Mouse (Mus musculus) forebrain, postnatal 0 days (tissue): ENCODE results near the gene Fignl2. TPM values are rescaled to one million over a fixed set of nuclear protein-coding genes. Genes with fewer than 3 reads are reported as not detected.
"Not testable (repeated sequence)": the region's sequence is repeated elsewhere in the genome, so short reads cannot be mapped to it uniquely, and the experiment has no call there.

Source experiments
- ATAC-seq: fragments of 200-750 bp; cut with Nextera tagmentation; 2 replicates; pipeline ENCODE4 v1.8.0; 2017; ENCODE audit warnings: mild to moderate bottlenecking, moderate library complexity
- DNase-seq: peaks from one replicate; pipeline ENCODE4 v3.0.0-alpha.2; 2015
- H3K27ac ChIP-seq: fragments of 300-500 bp; sonication (generic); 2 replicates; pipeline ENCODE4 v1.5.1; 2014; ENCODE audit warnings: low read depth, mild to moderate bottlenecking, antibody characterized with exemption, low read length, moderate library complexity, mixed read lengths
- H3K27me3 ChIP-seq: fragments of 300-500 bp; sonication (generic); 2 replicates; pipeline ENCODE4 v1.6.1; 2014; ENCODE audit warnings: mild to moderate bottlenecking, low read length, mixed read lengths; ENCODE audit not compliant: insufficient read depth
- H3K36me3 ChIP-seq: fragments of 300-500 bp; sonication (generic); 2 replicates; pipeline ENCODE4 v1.6.1; 2014; ENCODE audit warnings: mild to moderate bottlenecking, moderate library complexity; ENCODE audit not compliant: insufficient read depth
- H3K4me1 ChIP-seq: fragments of 300-500 bp; sonication (generic); 2 replicates; pipeline ENCODE4 v1.6.1; 2014; ENCODE audit warnings: antibody characterized with exemption; ENCODE audit not compliant: insufficient read depth
- H3K4me2 ChIP-seq: fragments of 300-500 bp; sonication (generic); 2 replicates; pipeline ENCODE4 v1.6.1; 2014; ENCODE audit warnings: low read depth, mild to moderate bottlenecking, moderate library complexity
- H3K4me3 ChIP-seq: fragments of 300-500 bp; sonication (generic); 2 replicates; pipeline ENCODE4 v1.5.1; 2014; ENCODE audit warnings: low read depth, low read length, mixed read lengths
- H3K9ac ChIP-seq: fragments of 300-500 bp; sonication (generic); 2 replicates; pipeline ENCODE4 v1.6.1; 2014; ENCODE audit warnings: mild to moderate bottlenecking
- H3K9me3 ChIP-seq: fragments of 300-500 bp; sonication (generic); 2 replicates; pipeline ENCODE4 v1.6.1; 2016; ENCODE audit warnings: low read length
- CTCF ChIP-seq: sonication (generic); IDR thresholded peaks from 2 replicates; pipeline ENCODE4 v1.5.1; 2016; ENCODE audit warnings: antibody characterized with exemption, control low read depth, low read depth
- WGBS: fragments of 180-500 bp; shearing (Covaris S2); extraction: QIAGEN DNeasy Blood & Tissue Kit; methylation state at CpG from one replicate; pipeline ENCODE4 v1.1.7; 2014; 5-methylcytosine and 5-hydroxymethylcytosine counted together
- polyA plus RNA-seq: library from polyadenylated mRNA; unstranded; fragments of >200 nt; fragmentation: Nextera tagmentation; extraction: Ambion mirVana; gene quantifications from 2 replicates; pipeline ENCODE4 v1.2.1, GENCODE M21; 2015
- total RNA-seq: library from RNA; depleted of rRNA; stranded (reverse); fragments of >200 nt; gene quantifications from 2 replicates; pipeline ENCODE4 v1.2.3, GENCODE M21; 2014

Gene Fignl2
- total and polyA plus RNA-seq, 2 experiments from 2014 or later, result 0.06 to 1.3 TPM

GRCm38 (mm10) chr15:101118399-101119125 lies 40.2 kb upstream of the Fignl2 start:
- H3K36me3 ChIP-seq, result no peaks in the 10 kb centered on the region
- H3K4me2 ChIP-seq, result no peak overlapping the region
- no peak overlapping the region for H3K9ac ChIP-seq
- no peaks in the 10 kb centered on the region for H3K9me3 ChIP-seq
- DNase-seq (no peak), ATAC-seq (no peak)
- peak; percentile 50 for TF ChIP-seq CTCF
- no peak overlapping the region for H3K4me3 ChIP-seq
- H3K4me1 ChIP-seq, result no peaks in the 10 kb centered on the region
- WGBS, result 73% methylated on average over 14 of the region's 14 CpGs
- no peak overlapping the region for H3K27ac ChIP-seq
- H3K27me3 ChIP-seq, result no peaks in the 10 kb centered on the region

DNA sequence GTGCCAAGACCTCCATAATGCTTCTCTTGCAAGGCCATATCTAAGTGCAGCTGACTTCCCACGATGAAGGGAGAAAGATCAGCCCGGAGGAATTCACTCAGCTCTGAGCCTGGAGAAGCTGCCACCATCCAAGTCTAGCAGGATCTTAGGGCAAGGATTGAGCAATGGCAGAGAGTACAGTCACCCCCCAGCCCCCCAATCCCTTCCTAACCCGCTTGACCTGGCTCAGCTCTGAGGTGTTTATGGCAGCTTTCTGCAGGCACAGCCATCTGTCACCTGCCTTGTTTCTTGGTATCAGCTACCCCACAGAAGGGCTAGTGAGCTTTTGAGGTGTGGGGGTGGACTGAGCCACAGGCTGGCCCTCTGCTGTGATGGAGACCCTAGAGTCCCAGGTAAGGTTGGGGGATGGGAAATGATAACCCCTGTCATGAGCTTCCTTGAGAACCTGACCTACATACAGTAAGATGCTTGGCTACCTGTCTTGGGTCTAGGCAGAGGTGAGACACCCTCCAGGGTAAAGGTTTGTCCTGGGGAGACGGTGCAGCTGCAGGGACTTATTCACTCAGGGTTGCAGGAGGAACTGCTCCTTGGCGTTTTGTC lies 37.2 kb upstream of the Fignl2 start, which contains the start of gene Ankrd33:
Gene Ankrd33 (plus strand): TSS at position 245 of the 600 bp plus-strand sequence.
- no peaks in the 10 kb centered on the region for H3K27me3 ChIP-seq
- H3K9ac ChIP-seq, result no peak within 1 kb of the TSS
- no peak for DNase-seq
- no peak within 1 kb of the TSS for H3K4me2 ChIP-seq
- no peak within 1 kb of the TSS for H3K4me3 ChIP-seq
- WGBS, result 83% methylated on average over 5 of the region's 5 CpGs
- H3K9me3 ChIP-seq, result no peaks in the 10 kb centered on the region
- H3K27ac ChIP-seq, result no peak within 1 kb of the TSS
- no peak for TF ChIP-seq CTCF
- no peak for ATAC-seq
- no peaks in the 10 kb centered on the region for H3K36me3 ChIP-seq
- H3K4me1 ChIP-seq, result no peaks in the 10 kb centered on the region

DNA sequence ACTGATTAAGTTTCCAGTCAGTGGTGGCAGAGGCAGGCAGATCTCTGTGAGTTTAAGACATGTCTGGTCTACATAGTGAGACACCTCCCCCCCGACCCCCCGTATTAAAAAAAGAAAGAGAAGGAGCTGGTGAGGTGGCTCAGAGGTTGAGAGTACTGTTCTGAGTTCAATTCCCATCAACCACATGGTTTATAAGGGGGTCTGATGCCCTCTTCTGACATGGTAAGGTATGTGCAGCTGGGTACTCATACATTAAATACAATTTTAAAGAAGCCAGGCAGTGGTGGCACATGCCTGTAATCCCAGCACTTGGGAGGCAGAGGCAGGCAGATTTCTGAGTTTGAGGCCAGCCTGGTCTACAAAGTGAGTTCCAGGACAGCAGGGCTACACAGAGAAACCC lies 35.4 kb upstream of the Fignl2 start:
- H3K27me3 ChIP-seq, H3K4me3 ChIP-seq, H3K9ac ChIP-seq, H3K27ac ChIP-seq, ATAC-seq, H3K4me2 ChIP-seq, H3K36me3 ChIP-seq, H3K4me1 ChIP-seq, DNase-seq, H3K9me3 ChIP-seq: not testable (repeated sequence)
- WGBS, result 90% methylated on average over 2 of the region's 2 CpGs

DNA sequence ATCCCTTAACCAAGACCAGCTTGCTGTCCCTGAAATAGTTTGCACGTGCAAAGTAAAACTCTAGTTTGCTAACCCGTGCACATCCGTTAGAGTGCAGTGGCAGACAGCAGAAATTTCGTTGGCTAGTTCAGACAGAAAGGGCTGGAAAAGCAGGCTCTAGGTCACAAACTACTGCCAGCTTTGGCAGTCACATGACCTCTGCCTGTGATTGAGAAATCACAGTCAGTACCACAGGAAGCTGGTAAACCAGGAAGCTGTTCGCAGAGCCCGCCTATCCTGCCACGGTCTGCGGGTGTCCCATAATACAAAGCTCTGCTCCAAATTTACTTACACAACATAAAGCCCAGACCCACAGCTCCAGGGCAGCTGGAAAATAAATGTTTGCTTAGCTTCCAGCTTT lies 34.8 kb upstream of the Fignl2 start:
- no peaks in the 10 kb centered on the region for H3K36me3 ChIP-seq

DNA sequence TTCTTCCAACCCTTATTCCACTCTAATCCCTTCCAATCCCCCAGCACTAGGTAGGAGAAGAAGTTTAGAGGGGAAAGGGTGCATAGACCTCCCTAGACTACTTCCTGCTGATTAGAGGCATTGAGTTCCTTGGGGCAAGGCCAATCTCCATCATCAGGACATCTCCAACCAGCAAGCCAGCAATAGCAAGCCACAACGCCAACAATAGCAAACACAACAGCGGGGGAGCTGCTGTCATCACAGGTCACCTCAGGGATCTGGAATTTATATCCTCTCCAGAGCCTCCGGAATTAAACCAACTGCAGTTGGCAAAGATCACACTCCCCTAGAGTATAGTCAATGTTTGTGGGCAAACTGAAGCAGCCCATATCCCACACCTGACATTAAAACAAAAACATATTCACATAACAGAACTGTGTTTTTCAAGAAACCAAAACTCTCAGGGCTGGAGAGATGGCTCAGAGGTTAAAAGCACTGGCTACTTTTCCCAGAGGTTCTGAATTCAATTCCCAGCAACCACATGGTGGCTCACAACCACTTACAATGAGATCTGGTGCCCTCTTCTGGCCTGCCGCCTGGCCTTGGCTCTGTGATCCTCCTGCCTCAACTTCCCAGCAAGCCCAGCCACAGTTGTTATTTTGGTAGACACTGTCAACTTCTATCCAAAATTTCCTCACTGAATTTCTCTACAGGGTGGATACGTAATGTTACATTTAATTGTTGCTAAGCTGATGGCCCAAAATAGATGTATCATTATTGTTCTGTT lies 29.7 kb upstream of the Fignl2 start:
- TF ChIP-seq CTCF, result no peak
- Histone ChIP-seq H3K4me3 (no peak overlapping the region), H3K4me1 (no peaks in the 10 kb centered on the region), H3K36me3 (no peaks in the 10 kb centered on the region), H3K27ac (no peak overlapping the region), H3K9ac (no peak overlapping the region), H3K27me3 (no peaks in the 10 kb centered on the region), H3K9me3 (no peaks in the 10 kb centered on the region), H3K4me2 (no peak overlapping the region)
- DNase-seq (no peak), ATAC-seq (no peak)
- 92% methylated on average over 5 of the region's 5 CpGs for whole genome bisulfite sequencing

More for the DNA sequence above, 34.8 kb upstream of the Fignl2 start:
- H3K27me3 ChIP-seq, result no peaks in the 10 kb centered on the region
- H3K4me2 ChIP-seq, result no peak overlapping the region
- H3K4me3 ChIP-seq, result no peak overlapping the region
- H3K9me3 ChIP-seq, result no peaks in the 10 kb centered on the region
- DNase-seq, result no peak
- no peak for ATAC-seq
- 82% methylated on average over 8 of the region's 8 CpGs for WGBS
- H3K4me1 ChIP-seq, result no peaks in the 10 kb centered on the region
- no peak overlapping the region for H3K9ac ChIP-seq
- H3K27ac ChIP-seq, result no peak overlapping the region
- no peak for TF ChIP-seq CTCF

DNA sequence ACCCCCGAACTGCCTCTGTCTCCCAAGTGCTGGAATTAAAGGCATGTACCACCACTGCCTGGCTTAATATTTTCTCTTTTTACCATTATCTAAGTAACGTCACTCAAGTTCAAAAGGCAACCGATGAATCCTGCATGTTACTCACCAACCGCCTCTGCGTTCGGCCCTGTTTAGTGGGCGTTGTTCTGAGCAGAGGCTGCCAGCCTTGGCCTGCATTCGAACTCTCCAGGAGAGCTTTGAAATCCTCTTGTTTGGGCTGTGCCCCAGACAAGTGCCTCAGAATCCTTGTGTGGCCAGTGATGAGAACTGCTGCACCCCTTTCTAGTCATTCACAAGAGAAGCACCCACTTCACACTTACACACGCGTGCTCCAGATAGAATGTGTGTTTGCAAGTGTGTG lies 27.6 kb upstream of the Fignl2 start:
- 83% methylated on average over 10 of the region's 10 CpGs for WGBS
- Histone ChIP-seq H3K4me1 (no peaks in the 10 kb centered on the region), H3K4me2 (no peak overlapping the region), H3K36me3 (no peaks in the 10 kb centered on the region), H3K9me3 (no peaks in the 10 kb centered on the region), H3K27me3 (no peaks in the 10 kb centered on the region), H3K4me3 (no peak overlapping the region), H3K9ac (no peak overlapping the region), H3K27ac (no peak overlapping the region)
- DNase-seq (no peak), ATAC-seq (no peak)
- no peak for TF ChIP-seq CTCF
